Mouse (Mus musculus) G1E-ER4 (cell line): ENCODE results near the gene Pacrg. TPM values are rescaled to one million over a fixed set of nuclear protein-coding genes. Genes with fewer than 3 reads are reported as not detected.

ENCODE experiments used
- GATA1 ChIP-seq: IDR thresholded peaks from one replicate; pipeline ENCODE4 v1.8.0; 2012; ENCODE audit warnings: low read length, inconsistent platforms
- polyA plus RNA-seq: library from polyadenylated mRNA; stranded (reverse); fragments of >175 nt; gene quantifications from 2 replicates; pipeline ENCODE4 v1.2.3, GENCODE M21; 2012

The Pacrg gene
- polyA plus RNA-seq, 1 experiment = not detected

DNA sequence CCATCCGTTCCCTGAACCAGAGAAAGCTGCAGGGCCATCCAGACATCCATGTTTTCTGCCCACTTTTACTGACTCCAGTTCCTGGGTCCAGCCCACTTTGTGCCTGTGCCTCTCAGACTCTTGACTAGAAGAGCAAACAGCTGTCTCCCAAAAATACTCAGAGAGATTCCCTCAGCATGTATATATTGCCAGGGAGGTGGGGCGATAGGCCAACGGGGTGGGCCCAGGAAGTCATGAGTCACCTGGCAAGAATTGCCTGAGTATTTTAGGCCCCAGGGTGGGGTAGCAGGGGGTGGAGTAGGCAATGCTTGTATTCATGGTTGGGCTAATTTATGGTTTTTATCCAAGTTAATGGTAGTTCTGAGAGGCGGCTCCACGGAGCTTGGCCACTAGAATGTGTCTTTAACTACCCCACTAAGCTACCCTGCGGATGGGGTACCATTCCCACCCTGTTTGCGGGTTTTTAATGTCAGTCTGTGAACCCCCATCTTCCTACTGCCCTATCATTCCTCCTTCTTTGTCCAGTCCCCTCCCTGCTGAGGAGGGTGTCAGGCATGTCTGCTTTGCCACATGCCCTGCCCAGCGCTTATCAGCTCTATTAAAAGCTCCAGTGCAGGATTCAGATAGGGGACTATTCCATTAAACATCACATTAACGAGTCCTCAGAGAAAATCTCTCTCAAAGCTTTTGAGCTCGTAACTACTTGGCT, 461.5 kb downstream of the Pacrg start:
- no peak for TF ChIP-seq GATA1

DNA sequence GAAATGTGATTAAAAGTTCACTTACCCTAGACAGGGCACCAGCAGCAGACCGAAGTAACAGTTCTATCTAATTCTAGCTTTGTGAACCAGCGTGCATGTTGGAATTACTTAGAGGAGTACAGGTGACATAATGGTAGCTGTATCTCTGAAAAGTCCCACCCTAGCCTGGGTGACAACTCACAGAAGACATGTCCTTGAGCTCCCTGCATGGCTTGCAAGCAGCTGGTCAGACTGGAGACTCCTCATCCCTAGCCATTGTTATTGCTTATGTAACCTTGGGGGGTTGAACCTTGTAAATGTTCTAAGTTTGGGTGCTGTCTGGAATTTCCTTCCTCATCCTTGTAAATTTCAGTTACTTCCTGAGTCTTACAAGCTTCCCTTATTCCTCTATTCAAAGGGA, 462.5 kb downstream of the Pacrg start:
- no peak for TF ChIP-seq GATA1

DNA sequence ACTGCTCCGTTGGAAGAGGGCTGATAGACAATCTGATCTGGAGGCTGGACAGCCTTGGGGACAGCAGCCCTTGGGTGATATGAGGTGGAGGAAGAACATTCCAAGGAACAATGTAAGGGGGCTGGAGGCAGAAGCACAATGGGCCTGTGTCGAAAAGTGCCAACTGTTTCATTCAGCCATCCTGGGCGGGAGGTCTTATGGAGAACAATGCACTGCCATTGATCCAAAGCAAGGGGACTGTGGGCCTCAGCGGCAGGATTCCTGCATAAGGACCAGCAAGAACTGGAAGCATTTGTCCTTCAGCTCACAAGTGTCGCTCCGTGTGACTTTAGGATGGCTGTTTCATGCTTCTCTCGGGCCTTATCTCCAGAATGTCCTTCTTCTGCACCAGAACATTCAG, 465.8 kb downstream of the Pacrg start:
- no peak for TF ChIP-seq GATA1

DNA sequence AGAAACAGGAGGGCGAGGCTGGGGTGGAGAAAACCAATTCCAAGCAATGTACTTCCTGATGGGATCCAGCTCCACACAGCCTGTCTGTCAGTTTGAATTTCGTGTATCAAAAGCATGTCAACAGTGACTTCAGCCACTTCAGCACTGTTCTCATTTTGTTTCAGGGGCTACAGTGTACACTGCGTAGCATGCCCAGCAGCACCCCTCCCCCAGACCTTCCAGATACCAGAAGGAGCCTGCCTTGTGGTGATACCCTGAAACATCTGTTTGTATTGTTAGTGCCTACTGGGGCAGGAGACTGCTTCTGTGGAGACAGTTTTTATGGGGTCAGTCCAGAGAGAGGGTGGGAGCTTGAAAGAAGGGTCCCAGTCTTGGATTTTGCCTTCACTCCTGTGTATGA, 466.4 kb downstream of the Pacrg start:
- no peak for TF ChIP-seq GATA1

DNA sequence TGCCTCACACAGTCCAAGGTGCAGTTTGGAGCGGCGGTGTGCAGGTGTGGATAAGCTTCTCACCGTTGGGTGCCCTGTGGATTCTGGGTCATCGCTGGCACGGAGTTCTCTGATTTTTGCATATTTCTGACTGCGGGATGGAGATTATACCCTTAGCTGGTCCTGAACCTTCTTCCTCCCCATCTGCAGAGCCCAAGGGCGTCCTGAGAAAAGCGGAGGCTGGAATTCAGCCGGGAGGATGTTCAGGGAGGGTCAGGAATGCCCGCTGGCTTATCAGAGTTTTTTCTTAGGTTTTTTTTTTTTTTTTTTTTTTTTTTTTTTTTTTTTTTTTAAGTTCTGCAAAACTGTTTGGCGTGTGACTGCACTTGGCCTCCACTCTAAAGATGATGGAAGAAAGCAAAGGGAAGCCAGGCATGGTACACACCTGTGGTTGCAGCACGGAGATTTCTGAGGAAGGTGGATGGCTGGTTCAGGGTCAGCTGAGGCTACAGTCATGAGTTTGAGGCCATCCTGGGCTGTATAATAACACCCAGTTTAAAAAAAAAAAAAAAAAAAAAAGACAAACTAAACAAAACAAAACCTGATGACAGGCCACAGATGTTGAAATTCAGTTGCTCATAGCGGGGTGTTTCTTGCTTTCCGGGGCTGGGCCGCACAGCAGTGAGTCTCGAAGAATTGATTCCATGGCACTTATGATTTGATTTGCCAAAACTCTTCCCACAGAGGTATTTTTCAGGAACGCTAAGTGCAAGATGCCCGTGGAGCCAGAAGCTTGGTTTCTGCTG, 467.9 kb downstream of the Pacrg start:
- no peak for TF ChIP-seq GATA1

DNA sequence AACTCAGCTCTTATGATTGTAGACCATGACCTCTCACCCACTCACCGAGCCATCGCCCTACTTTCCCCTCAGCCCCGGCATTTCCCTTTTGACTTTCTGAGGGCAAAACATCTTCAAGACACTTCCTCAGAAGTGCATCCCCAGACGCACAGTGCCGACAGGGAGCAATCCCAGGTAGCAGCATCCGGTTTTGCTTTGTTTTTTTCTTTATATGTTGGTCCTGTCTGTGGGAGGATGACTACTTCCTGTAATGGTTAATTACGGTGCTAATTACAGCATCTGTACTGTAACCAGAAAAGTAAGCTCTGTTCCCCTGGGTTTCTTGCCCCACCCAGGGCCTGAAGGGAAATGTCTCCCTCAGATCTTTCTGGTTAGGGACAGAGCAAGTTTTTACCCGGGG, 468.6 kb downstream of the Pacrg start:
- TF ChIP-seq GATA1 = no peak

DNA sequence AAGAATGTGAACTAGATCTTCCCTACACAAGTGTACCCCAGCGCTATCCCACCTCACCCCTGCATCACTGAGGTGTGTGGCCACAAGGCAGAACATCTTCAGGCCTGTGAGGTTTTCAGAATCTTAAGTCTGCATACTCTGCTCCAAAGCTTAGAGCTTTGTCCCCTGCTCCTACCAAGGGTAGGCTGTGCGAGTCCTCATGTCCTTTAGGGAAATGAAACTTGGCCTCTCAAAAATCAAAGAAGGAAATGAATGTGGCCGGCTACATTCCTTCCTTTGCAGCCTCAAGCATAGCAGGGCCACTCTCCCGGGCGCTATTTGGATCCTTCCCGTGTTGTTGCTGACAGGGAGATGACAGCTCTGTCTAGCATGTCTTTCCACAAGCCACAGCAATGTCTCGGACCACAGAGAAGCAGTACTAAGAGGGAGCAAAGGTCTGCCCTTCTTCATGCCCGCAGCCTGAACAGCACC, 469.4 kb downstream of the Pacrg start:
- no peak for TF ChIP-seq GATA1

DNA sequence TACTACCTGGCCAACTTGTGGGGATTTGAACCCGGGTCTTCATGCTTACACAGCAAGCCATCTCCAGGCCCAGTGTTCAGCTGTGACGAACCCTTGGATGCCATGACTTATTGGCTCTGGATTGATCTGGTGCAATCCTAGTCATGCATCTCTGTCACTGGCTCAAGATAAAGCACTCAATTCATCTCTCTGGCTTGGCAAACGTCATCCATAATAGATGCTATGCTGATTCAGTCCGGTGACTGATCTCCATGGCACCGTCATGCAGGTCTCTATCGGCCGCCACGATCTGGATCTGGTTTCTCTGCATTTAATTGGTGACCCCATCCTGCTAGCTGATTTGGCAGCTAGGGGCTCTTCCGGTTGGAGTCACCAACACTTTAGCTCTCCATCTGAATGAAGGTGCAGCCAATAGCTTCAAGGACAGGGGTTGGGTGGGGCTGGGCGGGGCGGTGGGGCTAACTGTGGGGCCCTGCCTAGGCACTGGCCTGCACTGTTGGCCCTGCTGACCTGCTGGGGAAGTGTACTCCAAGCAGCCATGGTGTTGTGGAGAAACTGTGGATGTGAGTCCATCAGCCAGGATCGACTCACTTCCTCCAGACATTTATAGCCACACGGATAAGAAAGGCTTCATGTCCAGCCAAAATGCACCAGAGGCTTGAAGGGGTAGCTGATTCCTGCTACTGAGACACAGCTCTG, 470.0 kb downstream of the Pacrg start:
- no peak for TF ChIP-seq GATA1

DNA sequence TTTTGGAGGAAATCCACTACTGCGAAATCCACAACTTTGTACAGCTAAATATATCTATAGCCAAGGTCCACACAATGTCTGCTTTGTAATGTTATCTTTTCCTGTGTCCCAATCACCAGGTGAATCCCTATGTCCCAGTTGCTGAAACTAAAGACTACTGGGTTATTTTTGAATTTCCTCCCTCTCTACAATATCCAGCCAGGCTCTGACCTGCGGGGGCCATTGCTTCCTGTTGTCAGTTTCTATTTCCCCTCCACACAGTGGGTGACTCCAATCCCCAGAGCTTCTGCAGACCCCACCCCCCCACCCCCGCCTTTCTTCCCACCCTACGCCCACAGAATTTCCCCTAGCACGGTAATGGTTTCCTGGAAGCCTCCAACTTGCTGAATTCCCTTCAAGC, 473.1 kb downstream of the Pacrg start:
- no peak for TF ChIP-seq GATA1

DNA sequence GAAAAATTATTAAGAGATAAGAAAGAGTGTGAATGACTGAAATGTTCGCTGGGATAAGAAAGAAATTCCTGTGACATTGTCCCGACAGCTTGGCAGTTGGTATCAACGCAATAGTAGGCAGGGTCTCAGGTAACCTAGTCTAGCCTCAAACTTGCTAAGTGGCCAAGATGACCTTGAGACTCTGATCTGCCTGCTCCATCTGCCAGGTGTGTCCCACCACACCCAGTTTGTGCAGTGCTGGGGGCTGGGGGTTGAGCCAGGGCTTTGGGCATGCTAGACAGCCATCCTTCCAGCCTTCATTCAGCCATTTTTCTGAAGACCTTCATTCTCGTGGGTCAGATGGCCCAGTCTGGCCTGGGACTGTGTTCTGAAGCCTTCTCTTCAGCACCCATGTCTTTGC, 473.5 kb downstream of the Pacrg start:
- no peak for TF ChIP-seq GATA1

DNA sequence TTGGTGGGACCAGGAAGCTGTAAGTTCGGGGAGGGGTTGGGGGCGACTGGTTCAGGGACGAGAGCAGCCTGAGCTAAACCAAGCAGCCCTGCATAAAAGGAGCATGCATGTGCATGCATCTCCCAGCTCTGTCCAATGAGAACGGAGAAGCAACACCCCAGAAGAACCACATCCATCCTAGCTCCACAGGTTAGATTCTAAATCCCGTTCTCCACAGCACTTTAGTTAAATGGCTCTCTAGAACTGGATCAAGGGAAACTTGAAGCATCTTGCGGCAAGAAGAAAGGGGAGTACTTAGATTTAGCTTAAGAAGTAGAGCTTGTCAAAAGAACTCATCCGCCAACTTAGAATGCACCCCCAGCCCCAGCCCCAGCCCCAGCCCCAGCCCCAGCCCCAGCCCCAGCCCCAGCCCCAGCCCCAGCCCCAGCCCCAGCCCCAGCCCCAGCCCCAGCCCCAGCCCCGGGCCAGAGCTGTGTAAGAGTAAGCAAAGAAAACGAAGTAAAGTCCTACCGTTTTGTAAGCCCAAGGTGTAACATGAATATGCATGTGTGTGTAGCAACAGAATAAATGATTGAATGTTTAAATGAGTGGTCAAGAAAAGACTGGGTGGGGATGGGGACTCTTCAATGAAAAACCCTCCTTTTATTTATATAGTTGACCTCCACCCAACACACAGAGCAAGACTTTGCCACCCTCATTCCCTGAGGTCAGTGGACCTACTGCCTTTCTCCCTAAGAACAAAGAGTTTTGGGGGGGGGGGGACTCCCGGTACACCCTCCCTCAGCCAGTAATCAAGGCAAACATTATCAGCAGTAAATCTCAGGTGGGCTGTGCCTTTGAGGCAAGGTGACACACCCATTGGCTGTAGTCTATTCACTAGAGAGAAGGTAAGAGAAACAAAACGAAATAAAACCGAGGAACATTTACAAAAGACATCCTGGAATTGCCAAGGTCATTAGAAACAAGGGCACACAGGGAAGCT, 474.3 kb downstream of the Pacrg start:
- no peak for TF ChIP-seq GATA1

DNA sequence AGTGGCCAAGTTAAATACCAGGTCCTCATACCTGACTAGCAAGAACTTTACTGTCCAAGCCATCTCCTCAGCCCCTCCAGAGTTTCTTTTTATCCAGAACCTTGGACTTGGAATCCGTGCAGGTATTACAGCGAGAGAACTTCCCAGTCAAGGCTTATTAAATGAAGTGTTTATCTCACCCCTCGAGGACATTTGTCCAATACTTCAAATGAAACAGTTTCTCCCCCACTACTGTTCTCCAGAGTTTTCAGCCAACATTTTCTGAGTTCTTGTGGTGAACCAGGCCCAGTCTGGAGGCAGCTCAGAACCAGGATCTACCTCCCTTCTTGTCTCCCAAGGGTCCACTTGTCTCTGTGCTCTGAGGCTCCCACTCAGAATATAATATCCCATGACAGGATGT, 477.0 kb downstream of the Pacrg start:
- TF ChIP-seq GATA1 = no peak

DNA sequence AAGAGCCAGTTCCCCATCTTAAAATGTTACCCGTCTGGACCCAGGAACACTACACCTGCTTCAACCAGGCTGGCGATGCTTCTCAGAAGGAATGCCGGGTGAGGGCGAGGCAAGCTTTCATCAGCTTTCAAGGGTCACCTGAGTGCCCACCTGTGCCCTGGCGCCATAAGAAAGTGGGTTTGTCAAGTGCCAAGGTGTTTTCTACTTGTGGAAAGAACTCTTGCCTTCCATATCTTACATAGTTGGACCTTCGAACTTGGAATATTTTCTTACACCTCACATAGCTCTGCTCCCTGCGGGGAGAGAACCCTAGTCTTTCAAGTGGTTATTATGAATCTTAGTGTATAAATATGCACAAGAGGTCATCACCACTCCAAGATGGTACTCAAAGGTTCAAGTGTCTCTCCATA, 478.2 kb downstream of the Pacrg start:
- no peak for TF ChIP-seq GATA1

DNA sequence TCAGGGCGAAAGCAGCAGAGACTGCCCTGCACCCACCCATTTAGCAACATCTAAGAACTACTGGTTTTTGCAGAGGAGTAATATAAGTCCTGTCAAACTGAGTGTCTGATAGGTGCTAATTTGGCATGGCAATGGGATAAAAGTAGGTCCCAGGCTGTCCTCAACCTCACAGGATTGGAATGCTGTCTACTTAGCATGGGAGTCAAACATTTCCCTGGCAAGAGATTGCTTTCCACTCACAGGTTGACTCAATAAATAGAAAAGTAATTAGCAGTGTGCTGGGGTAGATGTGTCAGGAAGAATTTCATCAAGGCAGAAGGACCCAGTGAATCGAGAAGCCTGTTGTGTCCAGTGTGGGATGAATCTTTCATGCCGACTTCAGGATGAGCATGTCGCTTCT, 479.4 kb downstream of the Pacrg start:
- no peak for TF ChIP-seq GATA1

DNA sequence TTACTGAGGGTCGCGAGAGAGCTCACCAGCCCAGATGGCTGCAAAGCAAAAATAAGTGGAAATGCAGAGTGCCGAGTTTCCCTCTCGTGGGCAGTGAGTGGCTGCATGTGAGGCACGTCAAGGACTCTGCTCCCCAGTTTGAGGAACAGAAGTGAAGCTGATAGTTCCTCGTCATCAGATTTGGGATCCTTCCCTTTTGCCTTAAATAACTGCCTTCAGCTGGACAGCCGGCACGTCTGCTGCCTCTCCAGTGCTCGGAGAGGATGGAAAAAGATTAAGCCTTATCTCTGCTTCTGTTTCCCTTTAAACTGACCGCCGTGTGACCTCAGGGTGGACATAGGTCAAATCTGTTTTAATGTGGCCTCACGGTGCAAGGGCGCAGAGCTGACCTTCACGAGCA, 480.6 kb downstream of the Pacrg start:
- no peak for TF ChIP-seq GATA1
